Comparison of ENCODE assay signal across 27 mouse cellular contexts in the genomic region with DNA sequence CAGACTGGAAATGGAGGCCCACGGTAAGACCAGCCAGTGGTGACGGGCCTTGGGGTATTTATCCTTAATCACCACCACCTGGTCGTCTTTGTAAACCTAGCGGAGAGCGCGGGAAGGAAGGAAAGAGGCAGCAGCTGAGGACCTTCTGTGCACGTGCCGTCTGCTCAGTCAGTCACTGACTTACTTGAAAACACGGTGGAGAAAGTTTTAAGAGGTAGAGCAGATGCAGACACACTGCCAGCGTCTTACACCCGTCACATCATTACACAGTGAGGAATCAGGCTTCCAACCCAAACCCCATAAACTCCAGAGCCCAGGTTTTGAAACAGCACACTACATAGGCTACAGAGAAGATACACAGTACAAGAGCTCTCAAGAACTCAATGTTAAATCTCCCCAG. TPM values are rescaled to one million over a fixed set of nuclear protein-coding genes. Genes with fewer than 3 reads are reported as not detected.
DNase-seq lines count a peak whose midpoint lies in the region; ATAC-seq and TF ChIP-seq lines count a peak whose summit lies in the region.
"Had no signal": no experiment of that assay in that cellular context is flagged by ENCODE, and none has a peak within 500 bp of the region (broad histone marks: within the 10 kb centered on the region; RNA-seq: fewer than 3 reads in every experiment).

No protein-coding gene starts in this region.

- peaks cover 9% of the 10 kb centered on the region; the same call in 1 of the 2 replicates for H3K36me3 ChIP-seq in limb, embryonic 11.5 days (ENCODE audit: control insufficient read depth, insufficient read depth, low read length)
- H3K36me3 ChIP-seq in limb, embryonic 10.5 days: peaks cover 88% of the 10 kb centered on the region
- H3K36me3 ChIP-seq in embryonic facial prominence, embryonic 12.5 days: peaks cover 66% of the 10 kb centered on the region
- H3K36me3 ChIP-seq in limb, embryonic 12.5 days: peaks cover 78% of the 10 kb centered on the region
- H3K36me3 ChIP-seq in limb, embryonic 14.5 days (ENCODE audit: control insufficient read depth, insufficient read depth, low read length): peaks cover 64% of the 10 kb centered on the region

- H3K4me1 ChIP-seq in limb, embryonic 11.5 days (ENCODE audit: control insufficient read depth, insufficient read depth, low read length): no peaks in the 10 kb centered on the region
- peaks cover 6% of the 10 kb centered on the region for H3K4me1 ChIP-seq in limb, embryonic 10.5 days
- H3K4me1 ChIP-seq in embryonic facial prominence, embryonic 12.5 days: no peaks in the 10 kb centered on the region
- H3K4me1 ChIP-seq in limb, embryonic 12.5 days (replicated peaks): 0 out of 2 replicates have a peak, but pooled peaks cover 2% of the 10 kb centered on the region
- H3K4me1 ChIP-seq in limb, embryonic 14.5 days (ENCODE audit: control insufficient read depth, insufficient read depth, low read length): no peaks in the 10 kb centered on the region; the same call in 1 of the 2 replicates
- H3K4me1 ChIP-seq: forebrain, embryonic 13.5 days; forebrain, embryonic 15.5 days had no signal

- TF ChIP-seq POLR2A in limb, embryonic 14.5 days (IDR thresholded peaks at IDR 0.05; ENCODE audit: borderline replicate concordance, extremely low read depth, insufficient read depth, insufficient read length): no peak

- no peak overlapping the region for H3K4me2 ChIP-seq in limb, embryonic 11.5 days (ENCODE audit: low read depth, severe bottlenecking)
- no peak overlapping the region for H3K4me2 ChIP-seq in embryonic facial prominence, embryonic 12.5 days (replicated peaks)
- 0 out of 2 replicates have a peak overlapping the region, but pooled peaks have one; percentile 0 for H3K4me2 ChIP-seq in limb, embryonic 12.5 days
- H3K4me2 ChIP-seq in limb, embryonic 14.5 days (replicated peaks; ENCODE audit: low read depth, low read length, severe bottlenecking): no peak overlapping the region
- H3K4me2 ChIP-seq: forebrain, embryonic 13.5 days; forebrain, embryonic 15.5 days had no signal

- H3K4me3 ChIP-seq in limb, embryonic 11.5 days (ENCODE audit: low read depth, low read length): no peak overlapping the region
- no peak overlapping the region for H3K4me3 ChIP-seq in limb, embryonic 10.5 days
- no peak overlapping the region for H3K4me3 ChIP-seq in embryonic facial prominence, embryonic 12.5 days
- no peak overlapping the region for H3K4me3 ChIP-seq in limb, embryonic 12.5 days (replicated peaks)
- no peak overlapping the region for H3K4me3 ChIP-seq in limb, embryonic 14.5 days (replicated peaks; ENCODE audit: low read length)
- H3K4me3 ChIP-seq: forebrain, embryonic 13.5 days; forebrain, embryonic 15.5 days had no signal

- no peaks in the 10 kb centered on the region for H3K27me3 ChIP-seq in limb, embryonic 11.5 days (ENCODE audit: control insufficient read depth, insufficient read depth, low read length)
- no peaks in the 10 kb centered on the region for H3K27me3 ChIP-seq in limb, embryonic 10.5 days (ENCODE audit: low read depth, poor library complexity, severe bottlenecking)
- H3K27me3 ChIP-seq in embryonic facial prominence, embryonic 12.5 days: no peaks in the 10 kb centered on the region
- H3K27me3 ChIP-seq in limb, embryonic 12.5 days: no peaks in the 10 kb centered on the region
- no peaks in the 10 kb centered on the region for H3K27me3 ChIP-seq in limb, embryonic 14.5 days (ENCODE audit: control insufficient read depth, insufficient read depth, low read length)
- H3K27me3 ChIP-seq: CH12.LX; forebrain, embryonic 13.5 days; forebrain, embryonic 15.5 days; Patski had no signal

- ATAC-seq in limb, embryonic 11.5 days (ENCODE audit: insufficient number of reproducible peaks, low FRiP score, low TSS enrichment, low read depth): no peak
- peak; percentile 16; the same call in 1 of the 2 replicates for ATAC-seq in embryonic facial prominence, embryonic 12.5 days (ENCODE audit: insufficient number of reproducible peaks, insufficient read depth, low FRiP score, low TSS enrichment)
- ATAC-seq in limb, embryonic 12.5 days (ENCODE audit: insufficient number of reproducible peaks, insufficient read depth, low FRiP score, low TSS enrichment, low read depth): peak; percentile 34; the same call in 1 of the 2 replicates
- peak; percentile 69 for ATAC-seq in limb, embryonic 14.5 days (ENCODE audit: low FRiP score, low read depth)
- ATAC-seq: activated CD4-positive, CD25-positive, alpha-beta regulatory T cell, adult 4 months; CD4-positive, CD25-positive, alpha-beta regulatory T cell, adult 4 months; forebrain, embryonic 13.5 days; forebrain, embryonic 15.5 days; forebrain, postnatal 0 days; Patski had no signal

- WGBS in limb, embryonic 11.5 days: 49% methylated on average over 11 of the region's 11 CpGs
- WGBS in limb, embryonic 10.5 days: 76% methylated on average over 11 of the region's 11 CpGs
- WGBS in embryonic facial prominence, embryonic 12.5 days: 53% methylated on average over 11 of the region's 11 CpGs
- WGBS in limb, embryonic 12.5 days: 33% methylated on average over 11 of the region's 11 CpGs
- WGBS in limb, embryonic 14.5 days: 28% methylated on average over 11 of the region's 11 CpGs

- DNase-seq in limb, embryonic 11.5 days (ENCODE audit: low spot score): peak; percentile 39
- no peak for DNase-seq in limb, embryonic 10.5 days (ENCODE audit: low spot score)
- DNase-seq in limb, embryonic 14.5 days (ENCODE audit: low spot score): no peak
- DNase-seq in adrenal gland, postnatal 4 days (ENCODE audit: low spot score in 2 of 2): no peak
- DNase-seq in kidney, adult 8-10 months: no peak
- no peak for DNase-seq in gastrocnemius, postnatal 4 days (ENCODE audit: low spot score in 2 of 2)
- DNase-seq: adrenal gland, adult 8-10 months; adrenal gland, postnatal 14 days; adrenal gland, postnatal 36 days; B cell, adult 2 months; cerebellum, adult 11 months; cerebellum, adult 18-20 months; cerebellum, adult 8-10 months; cerebellum, adult 9-11 months; cerebellum, postnatal 14 days; cerebellum, postnatal 36 days; embryo, embryonic 11 days; forebrain, postnatal 0 days had no signal

- no peak overlapping the region for H3K27ac ChIP-seq in limb, embryonic 11.5 days (replicated peaks; ENCODE audit: low read depth, low read length)
- no peak overlapping the region for H3K27ac ChIP-seq in limb, embryonic 10.5 days
- H3K27ac ChIP-seq in embryonic facial prominence, embryonic 12.5 days: no peak overlapping the region
- no peak overlapping the region for H3K27ac ChIP-seq in limb, embryonic 12.5 days
- 0 out of 2 replicates have a peak overlapping the region, but pooled peaks have one; percentile 5 for H3K27ac ChIP-seq in limb, embryonic 14.5 days (replicated peaks; ENCODE audit: low read depth, low read length)
- H3K27ac ChIP-seq: forebrain, embryonic 13.5 days; forebrain, embryonic 15.5 days had no signal

- H3K9me3 ChIP-seq in limb, embryonic 11.5 days (ENCODE audit: control insufficient read depth, low read length): no peaks in the 10 kb centered on the region
- H3K9me3 ChIP-seq in limb, embryonic 10.5 days (replicated peaks): no peaks in the 10 kb centered on the region
- H3K9me3 ChIP-seq in embryonic facial prominence, embryonic 12.5 days: no peaks in the 10 kb centered on the region
- H3K9me3 ChIP-seq in limb, embryonic 12.5 days: no peaks in the 10 kb centered on the region
- H3K9me3 ChIP-seq in limb, embryonic 14.5 days (ENCODE audit: control insufficient read depth, low read length): no peaks in the 10 kb centered on the region
- H3K9me3 ChIP-seq: forebrain, embryonic 13.5 days; forebrain, embryonic 15.5 days; G1E had no signal

- no peak overlapping the region for H3K9ac ChIP-seq in limb, embryonic 11.5 days (ENCODE audit: low read length)
- no peak overlapping the region for H3K9ac ChIP-seq in embryonic facial prominence, embryonic 12.5 days
- no peak overlapping the region for H3K9ac ChIP-seq in limb, embryonic 12.5 days (replicated peaks)
- H3K9ac ChIP-seq in limb, embryonic 14.5 days (ENCODE audit: low read depth, low read length, severe bottlenecking): no peak overlapping the region
- H3K9ac ChIP-seq: forebrain, embryonic 13.5 days; forebrain, embryonic 15.5 days; forebrain, postnatal 0 days had no signal

RNA-seq across cellular contexts. Expression of gene Aptx, which starts 11.9 kb away (rescaled TPM):
- 34.4 and 35.4 TPM in 2 replicates for polyA plus RNA-seq in limb, embryonic 11.5 days (2014; fragmentation: Nextera tagmentation; extraction: Ambion mirVana)
- polyA plus RNA-seq in limb, embryonic 10.5 days (2016; fragmentation: Nextera tagmentation; extraction: Ambion mirVana): 35.4 and 39.6 TPM in 2 replicates
- polyA plus RNA-seq in embryonic facial prominence, embryonic 12.5 days (2016; fragmentation: Nextera tagmentation; extraction: Ambion mirVana): 38.7 and 40.1 TPM in 2 replicates
- 34.0 and 37.9 TPM in 2 replicates for polyA plus RNA-seq in limb, embryonic 12.5 days (2016; fragmentation: Nextera tagmentation; extraction: Ambion mirVana)
- 15.6 and 18.8 TPM in 2 replicates for polyA plus RNA-seq in limb, embryonic 14.5 days (2012; rRNA removed)
- 28.6 and 29.9 TPM in 2 replicates for polyA plus RNA-seq in limb, embryonic 14.5 days (2014; fragmentation: Nextera tagmentation; extraction: Ambion mirVana)
- total RNA-seq in adrenal gland, postnatal 4 days (2021): 10 to 100 TPM; 23.4 to 25.6 TPM
- 10 to 100 TPM; 18.9 to 20.9 TPM for total RNA-seq in gastrocnemius, postnatal 4 days (2021)

RNA-seq across cellular contexts. Expression of gene Dnaja1, which starts 30.9 kb away (rescaled TPM):
- polyA plus RNA-seq in limb, embryonic 11.5 days (2014; fragmentation: Nextera tagmentation; extraction: Ambion mirVana): 583 and 614 TPM in 2 replicates
- polyA plus RNA-seq in limb, embryonic 10.5 days (2016; fragmentation: Nextera tagmentation; extraction: Ambion mirVana): 546 and 555 TPM in 2 replicates
- polyA plus RNA-seq in embryonic facial prominence, embryonic 12.5 days (2016; fragmentation: Nextera tagmentation; extraction: Ambion mirVana): 476 and 518 TPM in 2 replicates
- 459 and 511 TPM in 2 replicates for polyA plus RNA-seq in limb, embryonic 12.5 days (2016; fragmentation: Nextera tagmentation; extraction: Ambion mirVana)
- 47.3 and 96.6 TPM in 2 replicates for polyA plus RNA-seq in limb, embryonic 14.5 days (2012; rRNA removed)
- 343 and 345 TPM in 2 replicates for polyA plus RNA-seq in limb, embryonic 14.5 days (2014; fragmentation: Nextera tagmentation; extraction: Ambion mirVana)
- total RNA-seq in adrenal gland, postnatal 4 days (2021): 100 to 1,000 TPM; 227 to 253 TPM
- total RNA-seq in gastrocnemius, postnatal 4 days (2021): 100 to 1,000 TPM; 102 to 123 TPM
